Mouse (Mus musculus): ENCODE measurements around the gene Il17c. TPM values are rescaled to one million over a fixed set of nuclear protein-coding genes. Genes with fewer than 3 reads are reported as not detected.

The Il17c gene
- polyA plus RNA-seq, 1 experiment from 2014 or later = not detected

- no peaks in the 10 kb centered on the region for H3K9me3 ChIP-seq (ENCODE audit: control insufficient read depth, low read length)
- no peak overlapping the region for H3K9ac ChIP-seq (ENCODE audit: low read depth, low read length)
- no peak overlapping the region for H3K27ac ChIP-seq (ENCODE audit: low read depth, low read length)
- no peak overlapping the region for H3K4me3 ChIP-seq (ENCODE audit: low read length)
- no peak for ATAC-seq (ENCODE audit: low FRiP score, low TSS enrichment)
- H3K4me2 ChIP-seq (replicated peaks; ENCODE audit: low read depth, low read length) = no peak overlapping the region
- no peaks in the 10 kb centered on the region for H3K27me3 ChIP-seq (ENCODE audit: control insufficient read depth, insufficient read depth, low read length)
- H3K36me3 ChIP-seq (ENCODE audit: control insufficient read depth, insufficient read depth, low read length) = peaks cover 86% of the 10 kb centered on the region
- WGBS = 92% methylated on average over 6 of the region's 6 CpGs
- no peaks in the 10 kb centered on the region for H3K4me1 ChIP-seq (ENCODE audit: control insufficient read depth, insufficient read depth, low read length)
Measured at GRCm38 (mm10) chr8:122395291-122395690, 26.5 kb upstream of the Il17c start.

- Histone ChIP-seq H3K4me1 (ENCODE audit: control insufficient read depth, insufficient read depth, low read length) (no peaks in the 10 kb centered on the region), H3K27me3 (ENCODE audit: control insufficient read depth, insufficient read depth, low read length) (no peaks in the 10 kb centered on the region), H3K4me2 (replicated peaks; ENCODE audit: low read depth, low read length) (no peak overlapping the region), H3K9me3 (ENCODE audit: control insufficient read depth, low read length) (no peaks in the 10 kb centered on the region), H3K4me3 (ENCODE audit: low read length) (no peak overlapping the region), H3K27ac (ENCODE audit: low read depth, low read length) (no peak overlapping the region), H3K9ac (ENCODE audit: low read depth, low read length) (no peak overlapping the region), H3K36me3 (ENCODE audit: control insufficient read depth, insufficient read depth, low read length) (peaks cover 92% of the 10 kb centered on the region)
- WGBS = 96% methylated on average over 9 of the region's 9 CpGs
- ATAC-seq (ENCODE audit: low FRiP score, low TSS enrichment) = no peak
Measured at GRCm38 (mm10) chr8:122398186-122398585, 23.6 kb upstream of the Il17c start.

GRCm38 (mm10) chr8:122405146-122405805 is 16.5 kb upstream of the Il17c start:
- no peak for ATAC-seq (ENCODE audit: low FRiP score, low TSS enrichment)
- no peaks in the 10 kb centered on the region for H3K9me3 ChIP-seq (ENCODE audit: control insufficient read depth, low read length)
- no peaks in the 10 kb centered on the region for H3K27me3 ChIP-seq (ENCODE audit: control insufficient read depth, insufficient read depth, low read length)
- H3K9ac ChIP-seq (ENCODE audit: low read depth, low read length) = no peak overlapping the region
- H3K36me3 ChIP-seq (ENCODE audit: control insufficient read depth, insufficient read depth, low read length) = peaks cover 99% of the 10 kb centered on the region
- H3K27ac ChIP-seq (ENCODE audit: low read depth, low read length) = no peak overlapping the region
- WGBS = 89% methylated on average over 9 of the region's 9 CpGs
- H3K4me1 ChIP-seq (ENCODE audit: control insufficient read depth, insufficient read depth, low read length) = no peaks in the 10 kb centered on the region
- no peak overlapping the region for H3K4me3 ChIP-seq (ENCODE audit: low read length)
- no peak overlapping the region for H3K4me2 ChIP-seq (replicated peaks; ENCODE audit: low read depth, low read length)

- no peaks in the 10 kb centered on the region for H3K4me1 ChIP-seq (ENCODE audit: control insufficient read depth, insufficient read depth, low read length)
- no peak overlapping the region for H3K9ac ChIP-seq (ENCODE audit: low read depth, low read length)
- H3K9me3 ChIP-seq (ENCODE audit: control insufficient read depth, low read length) = no peaks in the 10 kb centered on the region
- H3K27ac ChIP-seq (ENCODE audit: low read depth, low read length) = no peak overlapping the region
- H3K4me2 ChIP-seq (replicated peaks; ENCODE audit: low read depth, low read length) = no peak overlapping the region
- WGBS = 98% methylated on average over 7 of the region's 7 CpGs
- H3K27me3 ChIP-seq (ENCODE audit: control insufficient read depth, insufficient read depth, low read length) = no peaks in the 10 kb centered on the region
- ATAC-seq (ENCODE audit: low FRiP score, low TSS enrichment) = no peak
- H3K36me3 ChIP-seq (ENCODE audit: control insufficient read depth, insufficient read depth, low read length) = peaks cover 99% of the 10 kb centered on the region
- H3K4me3 ChIP-seq (ENCODE audit: low read length) = no peak overlapping the region
Measured at GRCm38 (mm10) chr8:122407678-122408077, 14.1 kb upstream of the Il17c start.

- H3K36me3 ChIP-seq (ENCODE audit: control insufficient read depth, insufficient read depth, low read length) = peaks cover 98% of the 10 kb centered on the region
- H3K4me2 ChIP-seq (replicated peaks; ENCODE audit: low read depth, low read length) = no peak overlapping the region
- no peaks in the 10 kb centered on the region for H3K9me3 ChIP-seq (ENCODE audit: control insufficient read depth, low read length)
- H3K27me3 ChIP-seq (ENCODE audit: control insufficient read depth, insufficient read depth, low read length) = no peaks in the 10 kb centered on the region
- H3K27ac ChIP-seq (ENCODE audit: low read depth, low read length) = no peak overlapping the region
- 82% methylated on average over 9 of the region's 9 CpGs for WGBS
- no peak overlapping the region for H3K4me3 ChIP-seq (ENCODE audit: low read length)
- H3K9ac ChIP-seq (ENCODE audit: low read depth, low read length) = no peak overlapping the region
- ATAC-seq (ENCODE audit: low FRiP score, low TSS enrichment) = no peak
- H3K4me1 ChIP-seq (ENCODE audit: control insufficient read depth, insufficient read depth, low read length) = no peaks in the 10 kb centered on the region
Measured at GRCm38 (mm10) chr8:122414311-122414710, 7.5 kb upstream of the Il17c start.

GRCm38 (mm10) chr8:122415554-122415953 is 6.3 kb upstream of the Il17c start:
- H3K4me2 ChIP-seq (replicated peaks; ENCODE audit: low read depth, low read length) = no peak overlapping the region
- H3K36me3 ChIP-seq (ENCODE audit: control insufficient read depth, insufficient read depth, low read length) = peaks cover 85% of the 10 kb centered on the region
- H3K27me3 ChIP-seq (ENCODE audit: control insufficient read depth, insufficient read depth, low read length) = no peaks in the 10 kb centered on the region
- no peaks in the 10 kb centered on the region for H3K4me1 ChIP-seq (ENCODE audit: control insufficient read depth, insufficient read depth, low read length)
- no peak overlapping the region for H3K4me3 ChIP-seq (ENCODE audit: low read length)
- H3K9me3 ChIP-seq (ENCODE audit: control insufficient read depth, low read length) = no peaks in the 10 kb centered on the region
- ATAC-seq (ENCODE audit: low FRiP score, low TSS enrichment) = no peak
- 93% methylated on average over 6 of the region's 6 CpGs for WGBS
- no peak overlapping the region for H3K27ac ChIP-seq (ENCODE audit: low read depth, low read length)
- H3K9ac ChIP-seq (ENCODE audit: low read depth, low read length) = no peak overlapping the region; the same call in 1 of the 2 replicates

GRCm38 (mm10) chr8:122419881-122420555 is 1.8 kb upstream of the Il17c start:
- 65% methylated on average over 9 of the region's 9 CpGs for WGBS
- no peaks in the 10 kb centered on the region for H3K27me3 ChIP-seq (ENCODE audit: control insufficient read depth, insufficient read depth, low read length)
- no peaks in the 10 kb centered on the region for H3K4me1 ChIP-seq (ENCODE audit: control insufficient read depth, insufficient read depth, low read length)
- no peak overlapping the region for H3K4me2 ChIP-seq (replicated peaks; ENCODE audit: low read depth, low read length)
- no peak overlapping the region for H3K4me3 ChIP-seq (ENCODE audit: low read length)
- no peak overlapping the region for H3K9ac ChIP-seq (ENCODE audit: low read depth, low read length)
- ATAC-seq (ENCODE audit: low FRiP score, low TSS enrichment) = no peak
- peaks cover 40% of the 10 kb centered on the region for H3K36me3 ChIP-seq (ENCODE audit: control insufficient read depth, insufficient read depth, low read length)
- H3K27ac ChIP-seq (ENCODE audit: low read depth, low read length) = no peak overlapping the region
- H3K9me3 ChIP-seq (ENCODE audit: control insufficient read depth, low read length) = no peaks in the 10 kb centered on the region

GRCm38 (mm10) chr8:122423217-122423616 is 1.4 kb downstream of the Il17c start:
- Histone ChIP-seq H3K4me3 (ENCODE audit: low read length) (no peak overlapping the region), H3K27me3 (ENCODE audit: control insufficient read depth, insufficient read depth, low read length) (no peaks in the 10 kb centered on the region), H3K9me3 (ENCODE audit: control insufficient read depth, low read length) (no peaks in the 10 kb centered on the region), H3K4me2 (replicated peaks; ENCODE audit: low read depth, low read length) (no peak overlapping the region), H3K4me1 (ENCODE audit: control insufficient read depth, insufficient read depth, low read length) (no peaks in the 10 kb centered on the region), H3K36me3 (ENCODE audit: control insufficient read depth, insufficient read depth, low read length) (peaks cover 12% of the 10 kb centered on the region), H3K27ac (ENCODE audit: low read depth, low read length) (no peak overlapping the region), H3K9ac (ENCODE audit: low read depth, low read length) (no peak overlapping the region)
- ATAC-seq (ENCODE audit: low FRiP score, low TSS enrichment) = no peak
- 86% methylated on average over 24 of the region's 24 CpGs for WGBS

GRCm38 (mm10) chr8:122423659-122424058 is 1.8 kb downstream of the Il17c start:
- Histone ChIP-seq H3K4me2 (replicated peaks; ENCODE audit: low read depth, low read length) (no peak overlapping the region), H3K4me1 (ENCODE audit: control insufficient read depth, insufficient read depth, low read length) (no peaks in the 10 kb centered on the region), H3K36me3 (ENCODE audit: control insufficient read depth, insufficient read depth, low read length) (peaks cover 8% of the 10 kb centered on the region), H3K4me3 (ENCODE audit: low read length) (no peak overlapping the region), H3K27me3 (ENCODE audit: control insufficient read depth, insufficient read depth, low read length) (no peaks in the 10 kb centered on the region), H3K9ac (ENCODE audit: low read depth, low read length) (no peak overlapping the region), H3K27ac (ENCODE audit: low read depth, low read length) (no peak overlapping the region), H3K9me3 (ENCODE audit: control insufficient read depth, low read length) (no peaks in the 10 kb centered on the region)
- 0 out of 2 replicates have a peak, but pooled peaks have one; percentile 21 for ATAC-seq (ENCODE audit: low FRiP score, low TSS enrichment)
- 47% methylated on average over 5 of the region's 5 CpGs for WGBS
